Mouse (Mus musculus): ENCODE data around the gene Tubb4a.

DNA sequence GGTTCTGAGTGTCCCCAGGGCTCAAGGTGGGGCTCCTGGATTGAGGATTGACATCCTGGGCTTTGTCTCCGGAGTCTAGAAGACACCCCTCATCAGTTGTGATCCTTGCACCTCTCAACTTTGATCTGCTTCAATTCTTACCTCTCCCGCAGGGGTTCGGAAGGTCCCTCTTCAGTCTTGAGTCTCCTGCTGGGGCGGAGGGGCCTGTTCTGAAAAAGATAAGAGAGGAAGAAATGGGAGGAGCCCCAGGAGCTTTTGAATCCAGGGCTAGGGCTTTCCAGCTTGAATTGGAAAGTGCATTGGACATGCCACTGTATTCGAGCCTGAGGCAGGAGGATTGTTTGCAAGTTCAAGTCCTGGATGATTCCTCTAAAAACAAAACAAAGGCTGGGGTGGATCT, 20.7 kb downstream of the Tubb4a start:
- TF ChIP-seq ZC3H11A (IDR thresholded peaks at IDR 0.05; ENCODE audit: low read depth, low read length) (no peak), TCF12 (IDR thresholded peaks at IDR 0.05; ENCODE audit: low read depth, low read length) (no peak), CTCF (conservative IDR thresholded peaks at IDR 0.05 in 1 of 2, IDR thresholded peaks at IDR 0.05 in 1 of 2; ENCODE audit: low read depth in 2 of 2, low read length in 2 of 2) (no peak), IRF4 (IDR thresholded peaks at IDR 0.05; ENCODE audit: low read depth, low read length) (no peak), CHD2 (IDR thresholded peaks at IDR 0.05; ENCODE audit: low read length) (no peak), NRF1 (IDR thresholded peaks at IDR 0.05; ENCODE audit: low read depth, low read length) (no peak), TBP (conservative IDR thresholded peaks at IDR 0.05; ENCODE audit: low read depth, low read length) (no peak), POLR2A (IDR thresholded peaks at IDR 0.05; ENCODE audit: low read depth, low read length) (no peak), ELF1 (IDR thresholded peaks at IDR 0.05; ENCODE audit: low read depth, low read length) (no peak)

Data from CH12.LX (cell line).